Mouse (Mus musculus) CD4-positive helper T cell, adult 2 months (primary cell): ENCODE measurements around the gene Tes.
A peak's percentile ranks its signal among the peaks of the same experiment; 100 is the strongest.

Experiments
- DNase-seq: peaks from one replicate; pipeline ENCODE4 v3.0.0-alpha.2; 2012; ENCODE audit warnings: low read depth, missing footprints, low spot score

The Tes gene

DNA sequence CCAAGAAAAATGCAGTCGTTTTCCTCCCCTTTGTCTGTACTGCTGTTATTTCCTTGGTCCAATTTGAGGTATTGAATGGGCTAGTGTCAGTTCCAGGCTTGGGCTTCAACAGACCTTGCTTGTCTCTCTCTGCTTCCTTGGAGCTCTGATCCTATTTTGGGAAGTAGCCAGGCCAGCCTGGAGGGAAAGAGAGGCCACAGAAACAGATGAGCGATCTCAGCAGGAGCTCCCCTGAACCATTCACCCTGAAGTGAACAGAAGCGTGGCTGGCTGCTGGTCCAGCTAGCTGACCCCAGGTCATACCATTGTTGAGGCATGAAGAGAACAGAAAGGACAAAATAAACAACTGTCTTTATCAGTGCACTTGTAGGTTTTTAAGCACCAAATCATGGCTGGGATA, 12.8 kb downstream of the Tes start:
- no peak for DNase-seq

DNA sequence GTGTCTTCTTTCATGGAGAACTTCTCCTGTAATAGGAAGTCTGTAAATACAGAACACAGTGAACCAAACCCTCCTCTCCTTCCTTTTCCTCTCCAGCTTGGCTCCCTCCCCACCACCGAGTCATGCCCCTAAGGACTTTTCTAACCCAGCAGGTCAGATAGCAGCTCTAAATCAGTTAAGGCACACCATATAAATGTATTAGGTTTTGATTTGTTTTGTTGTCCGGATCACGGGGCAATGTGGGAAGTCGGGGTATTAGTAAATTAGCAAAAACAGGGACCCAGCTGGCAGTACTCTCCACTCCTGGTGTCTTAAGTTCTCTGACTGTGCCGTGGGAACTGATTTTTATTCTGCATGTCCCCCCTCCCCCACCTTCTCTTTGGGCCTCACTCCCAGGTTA, 14.4 kb downstream of the Tes start:
- no peak for DNase-seq

DNA sequence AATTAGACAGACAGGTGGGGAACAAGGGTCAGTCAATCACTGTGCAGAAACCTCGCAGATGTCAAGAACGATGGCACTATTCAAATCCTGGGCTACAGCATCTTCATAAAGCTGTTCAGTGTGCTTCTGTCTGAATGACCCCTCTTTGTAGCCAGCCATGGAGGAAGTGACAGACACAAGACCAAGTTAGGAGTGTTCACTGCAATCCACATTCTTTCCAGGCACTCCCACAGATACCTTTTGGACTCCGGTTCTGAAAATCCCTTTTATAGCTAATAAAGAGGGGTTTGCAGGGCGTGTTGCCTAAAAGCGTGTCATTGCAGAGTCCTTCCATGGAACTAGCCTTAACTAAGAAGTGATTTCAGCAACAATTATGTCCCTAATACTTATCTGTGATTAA, 14.9 kb downstream of the Tes start:
- DNase-seq, result no peak

DNA sequence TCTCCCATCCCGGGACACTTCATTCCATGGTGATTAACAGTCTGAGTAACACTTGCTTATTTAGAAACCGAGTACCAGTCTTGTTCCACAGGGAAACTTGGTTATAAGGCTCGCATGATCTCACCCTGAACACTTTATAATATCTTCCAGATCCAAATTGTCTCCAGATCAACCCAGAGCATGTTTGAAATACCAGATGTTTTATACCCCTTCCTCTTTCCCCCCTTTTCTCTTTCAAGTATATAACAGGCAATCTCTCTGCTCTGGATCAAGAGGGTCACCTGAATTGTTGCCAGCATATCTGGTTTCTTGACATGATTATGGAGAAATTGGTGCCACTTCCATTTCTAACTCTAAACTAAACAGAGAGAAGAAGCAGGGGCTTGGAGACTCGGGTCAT, 17.3 kb downstream of the Tes start:
- no peak for DNase-seq

DNA sequence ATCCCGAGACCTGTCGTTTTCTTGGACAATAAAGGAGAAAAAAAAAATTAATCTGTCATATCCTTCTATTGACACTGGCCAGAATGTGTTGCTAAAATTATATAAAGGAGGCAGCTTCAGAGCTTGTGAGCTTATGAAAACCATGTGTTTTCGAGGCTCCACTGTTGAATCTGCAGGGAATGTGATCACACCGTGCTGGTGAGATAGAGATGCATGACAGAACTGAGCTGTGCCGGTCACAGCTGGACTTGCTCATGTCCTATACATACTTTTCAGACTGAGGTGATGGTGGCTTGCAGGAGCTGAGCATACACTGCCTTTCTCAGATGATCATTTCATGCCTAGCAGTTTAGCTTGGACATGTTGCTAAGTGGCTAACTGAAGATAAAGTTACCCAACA, 17.9 kb downstream of the Tes start:
- DNase-seq, result no peak

DNA sequence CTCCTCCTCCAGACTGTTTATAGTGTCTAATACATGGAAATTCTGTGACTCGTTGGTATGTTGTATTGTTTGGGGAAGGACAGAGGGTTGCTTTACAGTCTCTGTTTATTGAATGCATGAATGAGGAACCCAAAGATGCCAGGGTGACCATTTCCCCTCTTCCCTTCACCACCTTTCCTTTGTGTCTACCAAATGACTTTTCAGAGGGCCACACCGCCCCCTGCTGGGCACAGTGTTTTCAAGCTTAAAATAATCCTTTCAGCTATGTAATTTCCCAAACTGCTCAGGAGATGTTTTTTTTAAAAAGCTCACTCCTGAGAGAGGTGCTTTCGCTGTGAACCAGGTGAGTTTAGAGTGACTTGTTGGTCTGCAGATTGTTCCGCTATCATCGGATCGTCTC, 22.5 kb downstream of the Tes start:
- peak; percentile 72 for DNase-seq

DNA sequence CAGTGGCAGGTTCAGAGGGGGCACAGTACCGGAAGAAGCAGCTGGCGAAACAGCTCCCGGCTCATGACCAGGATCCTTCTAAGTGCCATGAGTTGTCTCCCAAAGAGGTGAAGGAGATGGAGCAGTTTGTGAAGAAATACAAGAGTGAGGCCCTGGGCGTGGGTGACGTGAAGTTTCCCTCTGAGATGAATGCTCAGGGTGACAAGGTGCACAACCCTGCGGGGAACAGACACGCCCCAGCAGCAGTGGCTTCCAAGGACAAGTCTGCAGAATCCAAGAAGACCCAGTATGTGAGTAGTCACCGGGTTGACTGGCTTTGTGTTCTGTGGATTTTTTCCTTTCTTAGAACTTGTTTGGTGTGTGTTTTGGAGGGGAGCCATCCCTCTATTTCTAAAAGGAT, 32.4 kb downstream of the Tes start:
- DNase-seq, result no peak

DNA sequence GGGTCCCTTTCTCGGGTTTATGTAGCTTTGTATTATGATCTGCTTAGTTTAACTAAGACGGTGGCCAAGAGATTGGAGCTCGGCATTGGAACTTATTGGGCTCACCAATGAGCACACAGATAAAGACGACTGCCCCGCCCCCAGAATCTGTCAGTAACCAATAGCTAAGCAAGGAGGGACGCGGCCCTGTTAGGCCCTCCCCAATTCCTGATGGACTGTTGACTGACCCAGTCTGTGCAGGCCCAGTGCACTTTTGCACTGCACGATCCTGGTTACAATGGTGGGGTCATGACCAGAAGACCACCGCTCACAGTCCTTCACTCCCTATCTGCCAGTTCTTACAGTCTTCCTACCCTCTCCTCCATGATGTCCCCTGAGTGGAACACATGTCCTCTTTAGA, 33.6 kb downstream of the Tes start:
- no peak for DNase-seq

DNA sequence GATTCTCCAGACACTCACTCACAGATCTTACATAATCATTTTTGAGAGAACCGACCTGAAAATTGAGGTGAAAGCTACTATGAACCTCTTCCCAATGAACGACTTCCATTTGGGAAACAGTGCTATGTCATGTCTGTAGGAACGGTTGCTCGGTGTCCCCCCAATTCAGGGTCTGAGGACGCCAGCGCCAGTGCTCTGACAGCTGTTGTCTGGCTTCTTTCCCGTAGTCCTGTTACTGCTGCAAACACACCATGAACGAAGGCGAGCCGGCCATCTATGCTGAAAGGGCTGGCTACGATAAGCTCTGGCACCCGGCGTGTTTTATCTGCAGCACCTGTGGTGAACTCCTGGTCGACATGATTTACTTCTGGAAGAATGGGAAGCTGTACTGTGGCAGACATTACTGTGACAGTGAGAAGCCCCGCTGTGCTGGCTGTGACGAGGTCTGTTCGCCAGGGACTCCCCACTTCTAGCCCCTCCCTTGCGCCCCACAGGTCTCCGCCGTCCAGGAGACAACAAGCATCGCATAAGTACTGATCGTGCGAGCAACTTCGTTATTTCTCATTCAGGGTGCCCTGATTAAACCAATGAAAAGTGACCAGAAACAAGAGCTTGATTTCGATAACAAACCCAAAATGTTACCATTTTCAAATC, 34.7 kb downstream of the Tes start:
- no peak for DNase-seq

DNA sequence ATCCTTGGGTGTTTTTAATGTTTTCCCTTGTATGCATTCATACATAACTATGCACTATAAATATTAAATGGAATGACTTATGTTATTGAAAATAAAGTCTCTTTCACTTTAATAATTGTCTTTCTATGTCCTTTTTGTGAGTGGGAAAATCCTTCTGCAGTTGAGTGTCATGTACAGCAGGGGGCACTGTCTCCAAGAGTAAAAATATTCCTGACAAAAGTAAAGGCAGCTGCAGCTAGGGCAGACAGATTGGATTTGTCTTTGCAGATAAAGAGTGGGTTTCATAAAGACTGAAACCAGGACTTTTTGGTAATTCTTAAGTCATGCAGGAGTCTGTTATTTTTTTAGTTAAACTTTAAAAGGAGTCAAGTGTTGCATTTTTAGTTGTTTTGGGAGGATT, 40.8 kb downstream of the Tes start:
- peak; percentile 15 for DNase-seq

DNA sequence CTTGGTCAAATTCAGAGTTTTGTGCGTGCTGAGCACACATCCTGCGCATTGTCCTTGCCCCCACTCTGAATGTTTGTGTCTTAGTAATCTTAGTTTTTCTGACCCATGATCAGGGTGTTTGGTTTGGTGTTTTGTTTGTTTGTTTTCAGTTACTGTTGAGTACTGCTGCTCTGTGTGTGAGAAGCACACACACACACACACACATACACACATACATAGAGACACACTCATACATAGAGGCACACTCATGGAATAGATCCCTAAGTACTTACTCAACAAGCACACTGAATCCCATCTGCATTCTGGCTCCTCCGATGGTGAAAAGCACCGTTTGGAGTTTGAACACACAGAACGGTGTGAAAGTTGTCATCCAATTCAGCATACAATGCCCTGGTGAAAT, 41.5 kb downstream of the Tes start:
- DNase-seq, result no peak

DNA sequence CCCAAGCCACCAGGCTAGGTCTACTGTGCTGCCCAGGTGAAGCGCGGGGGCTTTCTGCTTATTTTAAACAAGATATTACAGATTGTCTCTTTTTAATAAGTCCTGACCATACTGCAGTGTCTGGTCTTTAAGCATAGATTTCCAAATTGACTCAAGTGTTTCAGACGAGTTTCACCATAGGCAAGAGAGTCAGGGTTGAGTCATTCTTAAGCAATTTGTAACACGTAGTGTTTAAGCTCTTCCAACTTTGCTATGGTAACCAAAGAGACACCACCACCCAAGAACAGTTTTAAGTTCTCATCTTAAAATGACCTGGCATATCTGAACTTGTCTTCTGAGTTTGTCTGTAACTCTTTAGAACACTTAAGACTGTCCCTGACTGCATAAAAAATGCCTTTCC, 44.3 kb downstream of the Tes start:
- DNase-seq, result no peak

DNA sequence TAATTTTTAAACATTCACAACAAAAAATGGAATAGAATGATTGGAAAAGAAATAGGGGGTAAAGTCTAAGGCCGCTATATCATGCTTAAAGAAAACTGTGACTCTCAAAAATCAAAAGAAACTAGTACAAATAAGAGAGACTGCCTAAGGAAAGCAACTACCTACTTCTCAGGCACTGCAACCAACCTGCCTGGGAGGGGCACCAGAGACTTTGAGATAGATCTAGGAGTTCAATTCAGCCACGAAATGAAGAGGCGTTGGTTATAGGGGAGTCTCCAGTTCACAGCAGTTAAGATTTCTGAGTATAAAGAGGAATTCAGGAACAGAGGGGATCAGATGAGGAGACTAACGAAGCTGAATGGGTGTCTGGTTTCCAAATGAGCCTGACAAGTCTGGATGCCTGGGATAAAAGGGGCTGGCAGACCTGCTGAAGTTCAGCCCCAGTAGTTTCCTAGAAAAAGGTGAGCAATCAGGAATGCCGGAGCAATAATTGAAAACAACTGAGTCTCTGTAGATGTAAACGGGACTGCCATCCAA, 45.7 kb downstream of the Tes start:
- no peak for DNase-seq

DNA sequence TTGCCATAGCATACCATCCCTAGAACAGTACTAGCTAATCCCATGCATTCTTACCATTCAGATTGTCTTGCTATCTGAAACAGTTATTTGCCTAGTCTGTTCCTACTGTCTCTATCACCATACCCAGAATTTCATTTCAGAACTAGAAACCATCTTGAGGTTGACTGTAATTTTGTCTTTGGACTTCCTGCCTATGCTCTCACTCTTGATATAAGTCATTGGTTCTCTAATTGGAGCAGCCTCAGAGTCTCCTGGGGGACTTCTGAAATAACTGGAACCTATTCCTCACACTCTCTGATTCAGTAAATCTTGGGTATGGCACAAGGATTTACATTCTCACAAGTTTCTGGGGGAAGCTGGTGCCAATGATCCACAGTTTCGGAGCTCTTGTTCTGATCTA, 47.1 kb downstream of the Tes start:
- no peak for DNase-seq

DNA sequence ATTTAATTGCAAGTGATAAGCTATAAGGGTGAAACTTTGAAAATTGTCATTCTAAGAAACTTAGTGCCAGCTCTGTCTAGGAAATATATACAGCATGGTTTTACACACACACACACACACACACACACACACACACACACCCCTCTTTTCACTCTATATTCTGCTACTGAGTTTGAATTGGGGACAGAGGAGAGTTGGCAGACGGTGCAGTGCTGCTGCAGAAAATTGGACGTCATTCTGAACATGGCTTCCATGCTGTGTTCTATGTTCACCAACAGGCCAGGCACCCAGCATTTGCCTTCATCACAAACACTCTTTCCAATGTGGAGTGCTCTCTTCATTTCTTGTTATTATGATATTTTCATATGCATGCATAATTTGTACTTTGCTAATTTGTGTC, 48.0 kb downstream of the Tes start:
- DNase-seq, result no peak

DNA sequence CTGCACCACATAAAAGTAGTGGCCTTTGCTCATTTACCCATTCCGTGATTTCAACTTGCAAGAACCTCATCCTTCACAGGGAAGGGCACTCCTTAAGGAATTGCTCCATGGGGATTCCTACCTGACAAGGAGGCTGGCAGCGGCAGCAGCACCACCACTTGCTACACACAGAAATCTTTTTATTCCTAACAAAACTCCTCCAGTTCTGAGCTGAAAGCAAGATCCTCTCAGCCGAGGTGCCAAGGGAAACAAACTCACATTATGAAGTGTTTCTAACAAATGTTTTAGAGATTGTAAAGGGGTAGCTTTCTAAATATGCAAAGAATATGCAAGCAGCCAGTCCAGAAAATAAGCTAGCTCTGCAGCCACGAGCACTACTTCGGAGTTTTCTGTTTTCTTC, 49.6 kb downstream of the Tes start:
- no peak for DNase-seq

DNA sequence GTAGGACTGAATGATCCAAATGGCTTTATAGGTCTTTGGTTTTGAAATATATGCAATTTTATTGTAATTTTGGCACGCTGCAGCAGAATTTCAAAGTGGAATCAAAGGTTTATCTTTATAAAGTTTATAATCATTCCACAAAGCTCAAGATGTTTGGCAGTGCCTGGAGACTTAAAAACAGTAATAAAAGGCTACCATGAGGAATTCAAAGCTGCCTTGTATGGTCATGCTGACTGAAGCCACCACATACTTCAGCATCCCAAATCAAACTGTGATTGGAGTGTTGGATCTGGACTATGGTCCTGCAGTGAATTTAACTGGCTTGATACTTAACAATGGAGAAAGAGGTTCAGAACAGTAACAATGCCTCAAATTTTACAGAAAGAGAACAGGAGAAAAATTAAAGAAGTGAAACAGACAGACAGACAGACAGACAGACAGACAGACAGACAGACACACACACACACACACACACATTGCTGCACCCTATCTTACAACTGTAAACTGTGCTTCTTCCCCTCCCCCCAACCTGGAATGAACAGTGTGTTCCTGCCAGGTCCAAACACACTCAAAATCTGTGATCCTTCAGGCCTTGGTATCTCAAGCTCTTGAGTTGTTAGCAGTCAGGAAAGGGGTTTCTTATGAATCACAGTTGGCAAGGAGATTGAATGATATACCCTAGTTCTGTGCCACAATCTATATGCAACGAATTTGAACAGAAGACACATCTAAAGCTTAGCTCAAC, 50.3 kb downstream of the Tes start:
- no peak for DNase-seq

DNA sequence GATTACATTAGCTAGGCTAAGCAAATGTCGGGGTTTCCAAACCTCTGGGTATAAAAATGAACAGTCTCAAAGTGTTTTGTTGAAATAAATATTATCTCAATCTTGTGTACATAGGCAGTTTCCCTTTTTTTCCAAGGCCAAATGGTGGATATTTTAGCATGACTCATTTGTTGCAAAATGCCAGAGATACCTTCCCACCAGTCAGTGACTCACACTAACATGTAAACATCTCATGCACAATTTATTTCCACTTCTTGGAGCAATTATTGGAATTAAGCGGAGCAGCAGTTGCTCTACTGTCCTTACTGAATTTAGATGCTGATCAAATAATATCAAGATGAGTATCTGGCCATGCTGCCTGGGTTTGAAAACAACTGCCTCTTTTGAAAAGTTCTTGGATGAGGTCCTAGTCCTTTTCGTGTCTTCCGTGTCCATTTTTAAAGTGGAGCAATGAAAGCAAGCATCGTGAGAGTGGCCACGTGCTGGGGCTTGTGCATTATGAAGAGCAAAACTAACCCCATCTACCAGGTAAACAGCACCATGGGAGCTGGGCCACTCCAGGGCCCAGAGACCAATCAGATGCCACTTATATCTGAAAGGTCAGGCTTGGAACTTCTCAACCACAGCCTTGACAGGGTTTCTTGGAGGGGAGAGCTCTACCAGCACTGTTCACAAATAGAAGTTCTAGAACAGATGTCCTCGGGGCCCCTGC, 54.7 kb downstream of the Tes start:
- no peak for DNase-seq

DNA sequence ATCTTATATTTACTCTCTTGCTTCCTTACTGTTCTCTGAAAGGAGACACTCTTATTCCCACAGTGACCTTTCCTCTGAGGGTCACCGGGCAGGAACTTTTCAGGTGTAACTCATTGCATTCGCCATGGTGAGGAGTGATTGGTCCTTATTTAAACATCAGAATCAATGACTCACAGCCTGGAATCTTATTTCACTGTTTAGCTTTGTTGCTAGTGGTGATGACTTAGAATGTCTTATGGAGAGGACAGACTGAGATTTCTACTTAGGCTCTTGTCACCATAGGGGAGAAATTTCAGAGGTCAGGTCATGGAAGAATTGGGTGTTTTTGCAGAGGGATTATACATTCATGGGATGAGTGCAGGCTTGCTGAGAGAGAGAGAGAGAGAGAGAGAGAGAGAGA, 75.1 kb downstream of the Tes start:
- no peak for DNase-seq

DNA sequence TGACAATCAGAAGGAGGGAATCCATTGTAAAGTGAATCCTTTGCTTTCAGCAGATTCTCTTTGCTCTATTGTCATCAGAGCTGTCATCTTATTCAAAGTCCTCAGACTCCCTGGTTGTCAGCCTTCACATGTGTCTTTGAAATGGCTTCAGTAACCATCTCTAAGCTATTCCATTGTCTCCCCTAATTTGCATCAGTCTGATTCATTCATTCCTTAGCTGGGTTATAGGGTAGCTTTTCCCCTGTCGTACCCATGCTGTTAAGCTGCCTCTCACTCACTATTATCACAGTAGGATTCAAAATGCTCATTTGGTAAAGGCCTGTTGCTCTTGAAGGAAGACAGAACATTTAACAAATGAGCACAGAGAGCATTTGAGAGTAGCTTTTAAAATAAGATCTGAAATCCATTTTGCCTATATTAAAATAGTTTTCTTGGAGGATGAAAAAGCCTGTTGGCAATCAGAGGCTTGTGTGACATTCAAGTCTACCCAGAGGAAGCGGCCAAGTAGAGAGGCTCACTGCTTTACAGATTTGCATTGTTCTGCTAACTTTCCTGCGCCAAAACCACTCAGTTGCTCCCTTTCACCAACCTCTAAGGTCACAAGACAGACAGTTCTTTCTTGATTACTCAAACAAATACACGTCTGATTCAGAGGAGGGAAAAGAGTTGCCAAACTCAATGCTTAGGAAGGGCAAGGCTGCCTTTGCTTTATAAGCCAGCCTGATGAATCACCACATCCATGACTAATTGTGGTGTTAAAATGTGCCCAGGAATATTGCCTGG, 77.8 kb downstream of the Tes start:
- no peak for DNase-seq

DNA sequence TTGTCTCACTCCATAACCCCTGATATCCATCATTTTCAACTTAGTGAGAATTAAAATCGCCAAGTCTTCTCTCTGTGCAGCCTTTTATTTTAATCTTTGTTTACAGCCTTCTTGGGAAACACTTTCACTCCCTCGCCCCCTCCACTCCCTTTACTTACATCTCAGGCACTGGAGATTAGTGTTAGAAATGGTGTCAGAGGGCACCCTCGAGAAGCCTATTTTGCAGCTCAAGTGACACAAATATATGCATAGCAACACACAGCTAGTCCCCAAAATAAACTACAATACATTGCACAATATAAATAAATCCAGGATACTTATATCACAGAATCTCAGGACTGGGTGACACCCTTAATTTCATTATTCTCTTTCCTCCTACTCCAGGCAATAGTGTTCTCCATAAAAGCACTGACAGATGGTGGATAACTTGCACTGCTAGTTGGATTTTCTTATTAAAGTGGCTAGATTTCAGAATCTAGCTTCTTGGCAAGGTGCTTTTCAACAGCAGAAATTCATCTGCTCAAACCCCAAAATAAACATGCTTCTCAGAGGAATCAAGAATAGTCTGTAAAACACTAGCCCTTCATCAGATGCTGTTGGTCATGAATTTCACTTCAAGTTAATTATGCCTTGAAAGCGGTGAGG, 86.2 kb downstream of the Tes start:
- no peak for DNase-seq

DNA sequence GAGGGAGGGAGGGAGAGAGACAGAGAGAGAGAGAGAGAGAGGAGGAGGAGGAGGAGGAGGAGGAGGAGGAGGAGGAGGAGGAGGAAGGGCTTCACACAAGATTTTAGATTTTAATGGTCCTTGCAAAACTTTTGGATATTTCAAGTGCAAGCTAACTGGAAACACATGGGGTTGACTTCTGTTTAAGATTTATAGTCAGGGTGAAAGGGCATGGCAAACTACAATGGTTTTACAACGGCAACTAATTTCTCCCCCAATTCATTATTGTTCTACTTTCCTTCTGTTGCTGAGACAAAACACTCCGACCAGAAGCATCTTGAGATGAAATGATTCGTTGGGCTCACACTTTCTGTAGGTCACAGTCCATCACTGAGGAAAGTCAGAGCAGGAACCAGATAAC, 87.6 kb downstream of the Tes start:
- no peak for DNase-seq
